Mouse (Mus musculus) MEL (cell line): ENCODE data around the gene Antxr1. TPM values are rescaled to one million over a fixed set of nuclear protein-coding genes. Genes with fewer than 3 reads are reported as not detected.

Source experiments
- DNase-seq: peaks from one replicate; pipeline ENCODE4 v3.0.0; 2011; ENCODE audit warnings: low read depth, low spot score
- H3K27ac ChIP-seq: 2 replicates; pipeline ENCODE4 v1.5.1; 2012; ENCODE audit warnings: low read depth, mild to moderate bottlenecking, control low read depth, low read length, moderate library complexity; ENCODE audit not compliant: control insufficient read depth
- H3K27me3 ChIP-seq, 2 experiments: fragments of 150-350 bp in 1 of 2; sonication (generic) in 1 of 2; 2 replicates each; pipeline ENCODE4 v1.6.1; 2012; ENCODE audit warnings: low read length in 2 of 2, mild to moderate bottlenecking in 2 of 2, improper control_type of control experiment in 1 of 2, moderate library complexity in 1 of 2; ENCODE audit not compliant: insufficient read depth in 2 of 2, control insufficient read depth in 1 of 2
- H3K36me3 ChIP-seq, 2 experiments: 2 replicates each; pipeline ENCODE4 v1.6.1; 2012 to 2014; ENCODE audit warnings: low read length in 2 of 2, improper control_type of control experiment in 1 of 2, inconsistent platforms in 1 of 2, mild to moderate bottlenecking in 1 of 2; ENCODE audit not compliant: insufficient read depth in 2 of 2, control insufficient read depth in 1 of 2
- H3K4me1 ChIP-seq, 2 experiments: fragments of 150-350 bp in 1 of 2; sonication (generic) in 1 of 2; 2 replicates each; pipeline ENCODE4 v1.6.1; 2012; ENCODE audit warnings: low read length in 2 of 2, improper control_type of control experiment in 1 of 2, mild to moderate bottlenecking in 1 of 2; ENCODE audit not compliant: insufficient read depth in 2 of 2, control insufficient read depth in 1 of 2
- H3K4me3 ChIP-seq, 2 experiments: fragments of 150-350 bp in 1 of 2; sonication (generic) in 1 of 2; 2 replicates each; pipeline ENCODE4 v1.5.1; 2012; ENCODE audit warnings: low read depth in 2 of 2, low read length in 2 of 2, mild to moderate bottlenecking in 2 of 2, moderate library complexity in 2 of 2, control low read depth in 1 of 2, improper control_type of control experiment in 1 of 2; ENCODE audit not compliant: control insufficient read depth in 1 of 2, insufficient read depth in 1 of 2
- H3K79me2 ChIP-seq: 2 replicates; pipeline ENCODE4 v1.6.1; 2012; ENCODE audit warnings: mild to moderate bottlenecking, low read length, moderate library complexity; ENCODE audit not compliant: control insufficient read depth, poor library complexity, insufficient read depth
- H3K9ac ChIP-seq: 2 replicates; pipeline ENCODE4 v1.6.1; 2012; ENCODE audit warnings: low read depth, mild to moderate bottlenecking, control low read depth, low read length, moderate library complexity; ENCODE audit not compliant: control insufficient read depth, poor library complexity, severe bottlenecking
- H3K9me3 ChIP-seq: fragments of 150-350 bp; sonication (generic); replicated peaks from 2 replicates; pipeline ENCODE4 v1.6.1; 2012; ENCODE audit warnings: mild to moderate bottlenecking, low read length, improper control_type of control experiment, moderate library complexity; ENCODE audit not compliant: insufficient read depth
- BHLHE40 ChIP-seq: IDR thresholded peaks from 2 replicates; pipeline ENCODE4 v1.6.1; 2012; ENCODE audit warnings: low read depth, mild to moderate bottlenecking, inconsistent platforms, low read length, improper control_type of control experiment, borderline replicate concordance
- CHD1 ChIP-seq: IDR thresholded peaks from 2 replicates; pipeline ENCODE4 v1.6.1; 2012; ENCODE audit warnings: low read depth, mild to moderate bottlenecking, inconsistent platforms, low read length, improper control_type of control experiment
- CTCF ChIP-seq, 3 experiments: IDR thresholded peaks in 2 of 3; conservative IDR thresholded peaks in 1 of 3; 2 replicates each; pipeline ENCODE4 v1.5.1; 2011 to 2012; ENCODE audit warnings: low read length in 3 of 3, low read depth in 2 of 3, mild to moderate bottlenecking in 2 of 3, improper control_type of control experiment in 1 of 3, inconsistent platforms in 1 of 3, mixed read lengths in 1 of 3, moderate library complexity in 1 of 3; ENCODE audit not compliant: control insufficient read depth in 1 of 3, insufficient read depth in 1 of 3, poor library complexity in 1 of 3, severe bottlenecking in 1 of 3
- EP300 ChIP-seq, 2 experiments: IDR thresholded peaks; 2 replicates each; pipeline ENCODE4 v1.6.1; 2011; ENCODE audit warnings: improper control_type of control experiment in 2 of 2, low read length in 2 of 2, low read depth in 1 of 2, mild to moderate bottlenecking in 1 of 2
- GABPA ChIP-seq: IDR thresholded peaks from 2 replicates; pipeline ENCODE4 v1.6.1; 2012; ENCODE audit warnings: low read depth, mild to moderate bottlenecking, inconsistent platforms, low read length, improper control_type of control experiment, moderate library complexity
- MAX ChIP-seq: IDR thresholded peaks from 2 replicates; pipeline ENCODE4 v1.6.1; 2011; ENCODE audit warnings: low read length, improper control_type of control experiment
- MAZ ChIP-seq: IDR thresholded peaks from 2 replicates; pipeline ENCODE4 v1.6.1; 2012; ENCODE audit warnings: low read depth, mild to moderate bottlenecking, inconsistent platforms, low read length, improper control_type of control experiment
- MYB ChIP-seq: IDR thresholded peaks from 2 replicates; pipeline ENCODE4 v1.6.1; 2011; ENCODE audit warnings: mild to moderate bottlenecking, low read depth, low read length, improper control_type of control experiment
- MYC ChIP-seq: IDR thresholded peaks from 2 replicates; pipeline ENCODE4 v1.6.1; 2011; ENCODE audit warnings: low read depth, mild to moderate bottlenecking, low read length, improper control_type of control experiment, moderate library complexity
- NELFE ChIP-seq: IDR thresholded peaks from 2 replicates; pipeline ENCODE4 v1.6.1; 2011; ENCODE audit warnings: low read depth, low read length, improper control_type of control experiment
- POLR2A ChIP-seq, 2 experiments: IDR thresholded peaks; 2 replicates each; pipeline ENCODE4 v1.6.1; 2011 to 2012; ENCODE audit warnings: low read length in 2 of 2, mild to moderate bottlenecking in 2 of 2, control low read depth in 1 of 2, improper control_type of control experiment in 1 of 2, low read depth in 1 of 2, moderate library complexity in 1 of 2; ENCODE audit not compliant: control insufficient read depth in 1 of 2, insufficient read depth in 1 of 2, poor library complexity in 1 of 2
- POLR2AphosphoS5 ChIP-seq: IDR thresholded peaks from 2 replicates; pipeline ENCODE4 v1.6.1; 2012; ENCODE audit warnings: low read depth, borderline replicate concordance, mild to moderate bottlenecking, inconsistent platforms, low read length, moderate library complexity, mixed read lengths
- RCOR1 ChIP-seq: IDR thresholded peaks from 2 replicates; pipeline ENCODE4 v1.6.1; 2012; ENCODE audit warnings: low read depth, mild to moderate bottlenecking, inconsistent platforms, low read length, improper control_type of control experiment
- SIN3A ChIP-seq: IDR thresholded peaks from 2 replicates; pipeline ENCODE4 v1.6.1; 2012; ENCODE audit warnings: low read length, improper control_type of control experiment, inconsistent platforms
- TAL1 ChIP-seq: IDR thresholded peaks from 2 replicates; pipeline ENCODE4 v1.6.1; 2012; ENCODE audit warnings: mild to moderate bottlenecking, inconsistent platforms, low read length, moderate library complexity, mixed read lengths
- TBP ChIP-seq: IDR thresholded peaks from 2 replicates; pipeline ENCODE4 v1.8.0; 2011; ENCODE audit warnings: low read depth, low read length, improper control_type of control experiment
- TCF12 ChIP-seq: IDR thresholded peaks from 2 replicates; pipeline ENCODE4 v1.6.1; 2014; ENCODE audit warnings: low read depth, mild to moderate bottlenecking, inconsistent platforms, low read length, improper control_type of control experiment, moderate library complexity
- UBTF ChIP-seq: IDR thresholded peaks from 2 replicates; pipeline ENCODE4 v1.6.1; 2012; ENCODE audit warnings: low read depth, mild to moderate bottlenecking, inconsistent platforms, low read length, improper control_type of control experiment, moderate library complexity, borderline replicate concordance; ENCODE audit not compliant: insufficient read depth
- ZMIZ1 ChIP-seq: IDR thresholded peaks from 2 replicates; pipeline ENCODE4 v1.6.1; 2012; ENCODE audit warnings: low read depth, mild to moderate bottlenecking, inconsistent platforms, low read length, improper control_type of control experiment, moderate library complexity
- ZNF384 ChIP-seq: IDR thresholded peaks from 2 replicates; pipeline ENCODE4 v1.6.1; 2012; ENCODE audit warnings: low read depth, mild to moderate bottlenecking, inconsistent platforms, low read length, improper control_type of control experiment
- polyA plus RNA-seq, 2 experiments: library from polyadenylated mRNA; stranded (reverse) in 1 of 2; unstranded in 1 of 2; fragments of >175 nt in 1 of 2; fragments of >200 nt in 1 of 2; gene quantifications; 2 replicates each; pipeline versions ENCODE4 v1.2.1 to v1.2.4; 2012; ENCODE audit warnings: low replicate concordance in 2 of 2, low read depth in 1 of 2; ENCODE audit not compliant: insufficient read length in 2 of 2, insufficient read depth in 1 of 2, missing spikeins in 1 of 2
- total RNA-seq: library from RNA; depleted of rRNA; stranded (reverse); fragments of 300-350 nt; gene quantifications from 2 replicates; pipeline ENCODE4 v1.2.3, GENCODE M21; 2012

Antxr1 gene
- total and polyA plus RNA-seq, 3 experiments = 0.10 TPM; not detected in 2

GRCm38 (mm10) chr6:87115981-87116380 is 219.6 kb downstream of the Antxr1 start:
- Histone ChIP-seq H3K9me3 (no peaks in the 10 kb centered on the region), H3K27me3 (peaks cover 22 to 27% of the 10 kb centered on the region in 2 experiments)
- TF ChIP-seq MAX = no peak
- no peak for TF ChIP-seq TBP
- no peak for TF ChIP-seq TAL1
- TF ChIP-seq BHLHE40 = no peak
- TF ChIP-seq POLR2AphosphoS5 = no peak
- TF ChIP-seq ZNF384 = no peak
- TF ChIP-seq MYC = no peak
- no peak for TF ChIP-seq CHD1
- TF ChIP-seq ZMIZ1 = no peak
- TF ChIP-seq EP300 (IDR thresholded peaks at IDR 0.05; ENCODE audit: low read depth in 1 of 2, low read length in 2 of 2) = no peak
- no peak for TF ChIP-seq SIN3A
- TF ChIP-seq TCF12 = no peak
- TF ChIP-seq POLR2A (IDR thresholded peaks at IDR 0.05; ENCODE audit: control insufficient read depth in 1 of 2, insufficient read depth in 1 of 2, low read depth in 1 of 2, low read length in 2 of 2, poor library complexity in 1 of 2) = no peak
- no peak for TF ChIP-seq RCOR1
- no peak for TF ChIP-seq MAZ
- no peak for TF ChIP-seq CTCF (IDR thresholded peaks at IDR 0.05 in 2 of 3, conservative IDR thresholded peaks at IDR 0.05 in 1 of 3; ENCODE audit: control insufficient read depth in 1 of 3, insufficient read depth in 1 of 3, low read depth in 2 of 3, low read length in 3 of 3, poor library complexity in 1 of 3, severe bottlenecking in 1 of 3)
- TF ChIP-seq GABPA = no peak
- no peak for TF ChIP-seq MYB
- no peak for TF ChIP-seq UBTF
- TF ChIP-seq, all 39 proteins: peak for 0

DNA sequence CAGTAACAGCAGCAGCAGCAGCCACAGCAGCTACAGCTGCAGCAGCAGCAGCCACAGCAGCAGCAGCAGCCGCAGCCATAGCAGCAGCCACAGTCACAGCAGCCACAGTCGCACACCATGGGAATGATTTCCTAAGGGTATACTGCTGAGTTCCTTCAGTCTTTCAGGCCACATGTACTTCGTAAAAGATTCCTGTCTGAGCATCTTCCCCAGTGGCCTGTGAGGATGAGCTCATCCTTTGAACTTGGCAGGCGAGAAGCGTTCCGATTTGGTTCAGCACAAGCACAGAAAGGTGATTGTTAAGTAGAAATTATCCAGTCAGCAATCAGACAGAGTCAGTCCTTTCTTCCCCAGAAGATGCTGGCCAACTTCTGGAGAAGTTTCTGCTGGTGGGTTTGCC is 223.5 kb downstream of the Antxr1 start:
- no peak for DNase-seq
- no peak overlapping the region for H3K27ac ChIP-seq
- H3K4me1 ChIP-seq = no peaks in the 10 kb centered on the region
- H3K9ac ChIP-seq = no peak overlapping the region
- peaks cover 26 to 32% of the 10 kb centered on the region in 2 experiments for H3K27me3 ChIP-seq
- no peaks in the 10 kb centered on the region for H3K9me3 ChIP-seq
- H3K79me2 ChIP-seq = no peaks in the 10 kb centered on the region
- H3K36me3 ChIP-seq = no peaks in the 10 kb centered on the region
- TF ChIP-seq NELFE (no peak), EP300 (IDR thresholded peaks at IDR 0.05; ENCODE audit: low read depth in 1 of 2, low read length in 2 of 2) (no peak), TBP (no peak), RCOR1 (no peak)
- TF ChIP-seq, all 39 proteins: peak for 0
- H3K4me3 ChIP-seq = no peak overlapping the region

More at GRCm38 (mm10) chr6:87115981-87116380, 219.6 kb downstream of the Antxr1 start:
- Histone ChIP-seq H3K9ac (no peak overlapping the region), H3K36me3 (no peaks in the 10 kb centered on the region), H3K4me3 (no peak overlapping the region), H3K4me1 (no peaks in the 10 kb centered on the region), H3K79me2 (no peaks in the 10 kb centered on the region), H3K27ac (no peak overlapping the region)
- no peak for DNase-seq
